Mouse (Mus musculus): ENCODE measurements around the gene Ngef.

Gene Ngef

GRCm38 (mm10) chr1:87565760-87566159 lies 7.9 kb downstream of the Ngef start:
- DNase-seq (ENCODE audit: low spot score in 2 of 2): no peak

GRCm38 (mm10) chr1:87562967-87563366 lies 10.7 kb downstream of the Ngef start:
- no peak for DNase-seq (ENCODE audit: low spot score in 2 of 2)

DNA sequence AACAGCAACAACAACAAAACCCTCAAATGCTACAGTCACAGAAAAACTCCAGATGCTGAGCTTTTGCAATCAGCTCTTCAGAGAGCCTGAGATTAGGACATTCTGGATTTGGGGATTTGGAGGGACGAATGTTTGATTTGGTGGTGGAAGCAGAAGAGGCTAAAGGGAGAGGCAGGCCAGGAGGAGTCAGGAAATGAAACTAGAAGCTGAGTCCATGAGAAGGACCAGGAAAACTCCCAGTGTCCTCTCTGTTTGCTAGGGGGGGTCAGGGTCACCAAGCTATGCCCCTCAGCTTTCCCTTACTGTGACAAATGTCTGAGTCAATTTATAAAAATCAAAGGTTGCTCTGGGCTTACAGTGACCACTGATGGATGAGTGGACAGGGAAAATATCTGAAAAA lies 20.1 kb downstream of the Ngef start:
- DNase-seq (ENCODE audit: low spot score in 2 of 2): no peak

- no peak for DNase-seq (ENCODE audit: low spot score in 2 of 2)
Observed at GRCm38 (mm10) chr1:87551008-87551407, 22.7 kb downstream of the Ngef start.

DNA sequence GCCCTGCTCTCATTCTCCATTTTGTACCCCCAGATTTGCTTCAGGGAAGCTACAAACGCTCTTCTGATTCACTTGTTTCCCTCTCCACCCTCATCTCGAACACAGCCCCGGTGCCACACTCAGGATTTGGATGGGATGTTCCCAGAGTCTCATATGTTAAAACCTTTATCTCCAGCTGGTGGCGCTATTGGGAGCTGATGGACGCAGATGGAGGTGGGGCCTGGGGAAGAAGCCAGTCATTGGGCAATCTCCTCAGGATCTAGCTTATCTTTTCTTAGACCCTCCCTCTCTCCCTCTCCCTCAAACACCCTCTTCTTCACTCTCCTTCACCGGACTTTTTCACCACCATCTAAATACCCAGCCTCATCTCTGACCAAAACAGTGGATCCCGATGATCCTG lies 32.1 kb downstream of the Ngef start:
- no peak for DNase-seq (ENCODE audit: low spot score in 2 of 2)

DNA sequence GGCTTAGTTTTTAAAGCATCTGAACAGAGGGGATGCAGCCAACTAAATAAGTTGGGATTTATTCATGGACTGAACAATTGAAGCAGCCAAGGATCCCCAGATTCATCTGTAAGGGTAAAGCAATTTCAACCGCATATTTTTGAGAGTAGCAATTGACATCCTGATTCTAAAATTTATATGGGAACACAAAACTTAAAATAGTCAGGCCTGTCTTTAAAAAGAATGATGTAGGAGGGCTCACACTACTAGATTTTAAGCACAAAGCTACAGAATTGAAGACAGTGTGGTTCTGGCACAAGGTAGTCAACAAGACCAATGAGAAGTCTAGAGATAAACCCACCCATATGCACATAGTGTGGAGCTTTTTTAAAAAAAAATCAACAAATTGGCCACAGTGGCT lies 36.7 kb downstream of the Ngef start:
- no peak for DNase-seq (ENCODE audit: low spot score in 2 of 2)

GRCm38 (mm10) chr1:87534118-87534517 lies 39.6 kb downstream of the Ngef start:
- no peak for DNase-seq (ENCODE audit: low spot score in 2 of 2)

- no peak for DNase-seq (ENCODE audit: low spot score in 2 of 2)
Observed at GRCm38 (mm10) chr1:87532346-87532745, 41.3 kb downstream of the Ngef start.

- DNase-seq (ENCODE audit: low spot score in 2 of 2): no peak
Observed at GRCm38 (mm10) chr1:87527191-87527590, 46.5 kb downstream of the Ngef start.

GRCm38 (mm10) chr1:87525041-87525440 lies 48.6 kb downstream of the Ngef start:
- DNase-seq (ENCODE audit: low spot score in 2 of 2): no peak

GRCm38 (mm10) chr1:87521523-87521922 lies 52.1 kb downstream of the Ngef start:
- DNase-seq (ENCODE audit: low spot score in 2 of 2): no peak

DNA sequence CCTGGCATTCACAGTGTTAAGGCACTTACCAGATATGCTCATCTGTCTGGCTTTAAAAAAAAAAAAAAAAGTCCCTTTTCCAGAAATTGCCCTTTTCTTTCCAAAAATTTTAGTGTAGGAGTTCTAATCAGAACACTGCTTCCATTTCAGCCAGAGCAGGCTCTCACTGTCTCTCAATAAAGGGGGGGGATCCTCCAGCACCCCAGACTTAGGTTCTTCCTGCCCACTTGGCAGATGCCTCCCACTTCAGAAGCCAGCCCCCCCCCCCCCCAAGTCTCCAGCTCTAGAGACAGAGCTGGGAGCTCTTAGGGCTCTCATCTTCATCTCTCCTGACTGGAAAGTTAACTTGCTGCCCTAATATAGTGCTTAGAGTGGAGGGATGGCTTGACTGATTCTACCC lies 53.2 kb downstream of the Ngef start:
- no peak for DNase-seq (ENCODE audit: low spot score in 2 of 2)

DNA sequence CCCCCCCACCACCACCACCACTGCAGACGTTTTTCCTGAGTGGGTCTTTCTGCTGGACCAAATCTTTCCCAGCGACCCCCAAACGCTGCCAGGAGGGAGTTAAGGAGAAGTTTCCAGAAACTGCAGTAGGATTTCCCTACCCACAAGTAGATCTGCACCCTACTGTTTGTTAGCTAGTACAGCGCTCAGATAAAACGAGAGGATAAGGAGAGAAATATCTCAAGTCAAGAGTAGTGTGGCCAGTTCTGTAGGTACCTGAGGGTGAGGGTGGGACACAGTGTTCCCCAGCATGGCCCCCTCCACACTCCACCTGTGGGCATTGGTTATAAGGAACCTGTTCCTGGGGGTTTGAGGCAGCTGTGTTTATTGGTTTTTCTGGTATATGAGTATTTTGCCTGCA lies 62.8 kb downstream of the Ngef start:
- DNase-seq (ENCODE audit: low spot score in 2 of 2): no peak

DNA sequence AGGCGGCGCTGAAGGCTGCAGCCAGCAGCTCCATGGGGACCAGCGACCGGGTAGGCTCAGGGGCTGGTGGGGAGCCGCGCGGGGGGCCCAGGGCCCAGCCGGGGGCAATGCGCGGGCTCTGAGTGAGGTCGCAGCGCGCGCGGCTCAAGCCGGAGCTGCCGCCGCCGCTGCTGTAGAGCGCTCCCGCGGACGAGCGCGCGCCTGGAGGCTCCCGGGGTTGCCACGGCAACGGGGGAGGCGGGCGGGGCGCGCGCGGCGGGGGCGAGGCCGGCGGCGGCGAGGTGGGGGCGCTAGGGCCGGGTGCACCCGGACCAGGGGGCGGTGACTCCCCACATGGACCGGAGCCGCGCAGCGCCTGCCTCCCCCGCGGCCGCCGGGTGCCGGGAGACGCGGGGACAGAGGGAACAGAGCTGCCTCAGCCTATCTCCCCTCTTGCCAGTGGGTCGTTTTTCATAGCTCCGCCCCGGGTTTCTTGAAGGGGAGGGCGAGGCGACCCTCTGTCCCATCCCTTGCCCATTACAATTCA lies 63.4 kb downstream of the Ngef start:
- no peak for DNase-seq (ENCODE audit: low spot score in 2 of 2)

DNA sequence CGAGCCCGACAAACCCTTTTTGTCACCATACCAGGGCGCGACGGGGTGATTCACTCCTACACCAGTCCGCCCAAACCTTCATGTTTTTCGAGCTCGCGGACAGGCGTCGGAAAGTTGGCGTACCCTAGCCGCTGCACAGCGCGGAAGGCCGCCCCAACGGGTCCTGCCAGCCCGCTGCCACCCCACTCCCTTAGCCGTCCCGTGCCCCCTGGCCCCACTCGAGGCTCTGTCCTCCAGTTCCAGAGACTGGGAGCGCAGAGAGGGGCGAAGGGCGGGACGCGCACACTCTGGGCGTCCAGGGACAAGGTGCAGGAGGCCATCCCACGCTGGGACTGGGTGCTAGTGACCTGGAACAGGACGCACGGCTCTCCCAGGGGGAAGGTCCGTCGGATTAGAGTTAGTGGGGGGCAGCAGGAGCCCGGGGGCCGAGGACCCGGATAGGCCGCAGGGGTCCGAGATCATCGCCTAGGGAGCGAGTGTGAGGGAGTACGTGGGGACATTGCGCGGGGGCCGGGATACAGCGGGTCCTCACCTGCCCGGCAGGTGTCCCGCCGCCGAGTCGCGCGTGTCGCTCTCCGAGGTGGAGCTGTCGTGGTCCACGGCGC lies 64.0 kb downstream of the Ngef start, which contains the start of gene Neu2:
Gene Neu2, plus strand, starts transcription at position 329 of the 605 bp plus-strand sequence.
- no peak for DNase-seq (ENCODE audit: low spot score in 2 of 2)

GRCm38 (mm10) chr1:87508591-87509560 lies 64.8 kb downstream of the Ngef start:
- DNase-seq (ENCODE audit: low spot score in 2 of 2): no peak

- no peak for DNase-seq (ENCODE audit: low spot score in 2 of 2)
Observed at GRCm38 (mm10) chr1:87507857-87508256, 65.8 kb downstream of the Ngef start.

DNA sequence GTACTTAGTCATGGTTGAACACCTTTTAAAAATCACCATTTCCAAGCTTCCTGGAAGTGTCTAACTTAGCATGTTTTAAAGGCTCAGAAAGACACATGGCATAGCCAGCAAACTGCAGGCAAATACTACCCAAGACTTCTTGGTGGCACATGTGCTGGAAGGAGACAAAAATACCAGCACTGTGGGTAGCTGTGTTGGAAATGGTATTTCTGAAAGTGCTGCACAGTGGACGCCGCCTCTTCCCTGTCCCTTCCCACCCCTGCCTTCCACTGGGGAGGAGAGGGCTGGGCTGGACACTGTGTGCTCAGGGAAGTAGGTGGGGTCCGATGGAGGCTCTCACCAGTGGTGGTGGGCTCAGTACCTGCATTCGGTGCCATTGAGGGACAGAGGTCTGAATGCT lies 68.1 kb downstream of the Ngef start:
- no peak for DNase-seq (ENCODE audit: low spot score in 2 of 2)

- no peak for DNase-seq (ENCODE audit: low spot score in 2 of 2)
Observed at GRCm38 (mm10) chr1:87493542-87493941, 80.1 kb downstream of the Ngef start.

- no peak for DNase-seq (ENCODE audit: low spot score in 2 of 2)
Observed at GRCm38 (mm10) chr1:87492285-87492684, 81.4 kb downstream of the Ngef start.

- no peak for DNase-seq (ENCODE audit: low spot score in 2 of 2)
Observed at GRCm38 (mm10) chr1:87486386-87486785, 87.3 kb downstream of the Ngef start.

GRCm38 (mm10) chr1:87482546-87482945 lies 91.1 kb downstream of the Ngef start:
- no peak for DNase-seq (ENCODE audit: low spot score in 2 of 2)
